Mouse (Mus musculus) duodenum, adult 2 months (tissue): ENCODE results near the gene Myh6. TPM values are rescaled to one million over a fixed set of nuclear protein-coding genes. Genes with fewer than 3 reads are reported as not detected.

Experiments
- polyA plus RNA-seq: library from polyadenylated mRNA; depleted of rRNA; stranded (reverse); fragments of >200 nt; gene quantifications from 2 replicates; pipeline ENCODE4 v1.2.3, GENCODE M21; 2012; ENCODE audit warnings: low replicate concordance; rRNA removed

Myh6 gene
- 0.64 TPM in 1 of 2 replicates, not detected in the other for polyA plus RNA-seq

GRCm38 (mm10) chr14:54966320-54966977 is at the start of gene Myh6:
TSS of gene Myh6 (minus strand) at chr14:54966927.

GRCm38 (mm10) chr14:55014991-55015766 is 48.5 kb upstream of the Myh6 start, which contains the start of gene Ngdn:
TSS of gene Ngdn (plus strand) at chr14:55015454.

GRCm38 (mm10) chr14:54994136-54994868 is 27.6 kb upstream of the Myh6 start, which contains the start of gene Myh7:
TSS of gene Myh7 (minus strand) at chr14:54994626.

GRCm38 (mm10) chr14:54976633-54977032 is 9.9 kb upstream of the Myh6 start, which contains the start of gene Gm17428:
TSS of gene Gm17428 (plus strand) at chr14:54976933.

GRCm38 (mm10) chr14:54935904-54936830 is 30.6 kb downstream of the Myh6 start, which contains the start of gene Cmtm5:
TSS of gene Cmtm5 (plus strand) at chr14:54936261.

GRCm38 (mm10) chr14:54932645-54933150 is 34.0 kb downstream of the Myh6 start, which contains the start of gene Il25:
TSS of gene Il25 (plus strand) at chr14:54932695.

GRCm38 (mm10) chr14:54925349-54926342 is 41.1 kb downstream of the Myh6 start, which contains the start of gene Efs:
TSS of gene Efs (minus strand) at chr14:54926126.

GRCm38 (mm10) chr14:54912886-54913285 is 53.8 kb downstream of the Myh6 start, which contains the start of gene Slc22a17:
TSS of gene Slc22a17 (minus strand) at chr14:54913132.

GRCm38 (mm10) chr14:54892200-54892599 is 74.5 kb downstream of the Myh6 start, which contains the start of gene Pabpn1:
TSS of gene Pabpn1 (plus strand) at chr14:54892500.

Other genes with a start within 250 kb of the Myh6 start
- gene Slc7a8, start 185.0 kb downstream of the Myh6 start, polyA plus RNA-seq: 45.5 and 192 TPM in 2 replicates
- not detected in 2 replicates for gene Rnf212b, start 152.8 kb downstream of the Myh6 start, polyA plus RNA-seq
- 1.5 and 2.0 TPM in 2 replicates for gene Homez, start 96.0 kb downstream of the Myh6 start, polyA plus RNA-seq
- 15.5 and 18.2 TPM in 2 replicates for gene Ppp1r3e, start 89.4 kb downstream of the Myh6 start, polyA plus RNA-seq
- 31.3 and 48.5 TPM in 2 replicates for gene Bcl2l2, start 83.5 kb downstream of the Myh6 start, polyA plus RNA-seq
- gene Gm20521, start 83.5 kb downstream of the Myh6 start, polyA plus RNA-seq: 10.4 and 10.8 TPM in 2 replicates
- gene Pabpn1, start 74.4 kb downstream of the Myh6 start, polyA plus RNA-seq: 34.7 and 37.9 TPM in 2 replicates
- gene Slc22a17, start 53.8 kb downstream of the Myh6 start, polyA plus RNA-seq: 16.9 and 36.0 TPM in 2 replicates
- 4.4 and 8.0 TPM in 2 replicates for gene Efs, start 40.8 kb downstream of the Myh6 start, polyA plus RNA-seq
- 0.92 TPM in 1 of 2 replicates, not detected in the other for gene Il25, start 34.2 kb downstream of the Myh6 start, polyA plus RNA-seq
- gene Cmtm5, start 30.7 kb downstream of the Myh6 start, polyA plus RNA-seq: 0.79 and 1.8 TPM in 2 replicates
- not detected in 2 replicates for gene Gm17428, start 10.0 kb upstream of the Myh6 start, polyA plus RNA-seq
- gene Myh7, start 27.7 kb upstream of the Myh6 start, polyA plus RNA-seq: 0.02 and 0.13 TPM in 2 replicates
- 3.6 and 3.8 TPM in 2 replicates for gene Ngdn, start 48.5 kb upstream of the Myh6 start, polyA plus RNA-seq
- gene Zfhx2, start 125.4 kb upstream of the Myh6 start, polyA plus RNA-seq: 1.5 and 2.4 TPM in 2 replicates
- 4.0 and 4.6 TPM in 2 replicates for gene Thtpa, start 127.9 kb upstream of the Myh6 start, polyA plus RNA-seq
- gene Ap1g2, start 139.7 kb upstream of the Myh6 start, polyA plus RNA-seq: 83.8 and 83.9 TPM in 2 replicates
- 0.69 and 0.84 TPM in 2 replicates for gene Jph4, start 150.0 kb upstream of the Myh6 start, polyA plus RNA-seq